Mouse (Mus musculus) liver, embryonic 14.5 days (tissue): ENCODE data around the gene Azin2. TPM values are rescaled to one million over a fixed set of nuclear protein-coding genes. Genes with fewer than 3 reads are reported as not detected.

Experiments used
- ATAC-seq: fragments of 200-750 bp; cut with Nextera tagmentation; 2 replicates; pipeline ENCODE4 v1.8.0; 2017; ENCODE audit warnings: moderate number of reproducible peaks, mild to moderate bottlenecking, moderate library complexity; ENCODE audit not compliant: insufficient read depth
- DNase-seq, 3 experiments: peaks; one replicate each; pipeline ENCODE4 v3.0.0-alpha.2; 2012 to 2013; ENCODE audit warnings: low read depth in 3 of 3, low spot score in 3 of 3
- H3K27ac ChIP-seq: fragments of 300-500 bp; sonication (generic); 2 replicates; pipeline ENCODE4 v1.5.1; 2014; ENCODE audit warnings: moderate library complexity, mild to moderate bottlenecking, control low read depth, inconsistent platforms
- H3K27me3 ChIP-seq: fragments of 300-500 bp; sonication (generic); 2 replicates; pipeline ENCODE4 v1.6.1; 2014; ENCODE audit warnings: mild to moderate bottlenecking, low read length, moderate library complexity; ENCODE audit not compliant: control insufficient read depth, insufficient read depth
- H3K36me3 ChIP-seq: fragments of 300-500 bp; sonication (generic); replicated peaks from 2 replicates; pipeline ENCODE4 v1.6.1; 2014; ENCODE audit warnings: low read depth; ENCODE audit not compliant: control insufficient read depth, insufficient read depth
- H3K4me1 ChIP-seq, 2 experiments: fragments of 200-500 bp in 1 of 2; fragments of 300-500 bp in 1 of 2; sonication (generic) in 1 of 2; replicated peaks; 2 replicates each; pipeline ENCODE4 v1.6.1; 2012 to 2014; ENCODE audit warnings: antibody characterized with exemption in 1 of 2, inconsistent platforms in 1 of 2, low read length in 1 of 2; ENCODE audit not compliant: control insufficient read depth in 2 of 2, insufficient read depth in 2 of 2
- H3K4me2 ChIP-seq: fragments of 300-500 bp; sonication (generic); 2 replicates; pipeline ENCODE4 v1.6.1; 2014; ENCODE audit warnings: low read depth, mild to moderate bottlenecking, control low read depth, moderate library complexity
- H3K4me3 ChIP-seq, 2 experiments: fragments of 200-500 bp in 1 of 2; fragments of 300-500 bp in 1 of 2; sonication (generic) in 1 of 2; 2 replicates each; pipeline ENCODE4 v1.5.1; 2012 to 2014; ENCODE audit warnings: low read depth in 2 of 2, low read length in 2 of 2, mild to moderate bottlenecking in 2 of 2, control low read depth in 1 of 2, inconsistent platforms in 1 of 2, moderate library complexity in 1 of 2; ENCODE audit not compliant: insufficient read depth in 1 of 2
- H3K9ac ChIP-seq: fragments of 300-500 bp; sonication (generic); replicated peaks from 2 replicates; pipeline ENCODE4 v1.6.1; 2014; ENCODE audit warnings: mild to moderate bottlenecking, control low read depth, moderate library complexity
- H3K9me3 ChIP-seq: fragments of 300-500 bp; sonication (generic); 2 replicates; pipeline ENCODE4 v1.6.1; 2016; ENCODE audit warnings: low read length, mixed read lengths; ENCODE audit not compliant: control insufficient read depth
- CTCF ChIP-seq: IDR thresholded peaks from 2 replicates; pipeline ENCODE4 v1.5.1; 2016; ENCODE audit warnings: antibody characterized with exemption, low read depth, control low read depth
- EP300 ChIP-seq: IDR thresholded peaks from 2 replicates; pipeline ENCODE4 v1.6.1; 2016; ENCODE audit warnings: antibody characterized with exemption, low read depth
- WGBS: fragments of 180-500 bp; shearing (Covaris S2); extraction: QIAGEN DNeasy Blood & Tissue Kit; methylation state at CpG from one replicate; pipeline ENCODE4 v1.1.7; 2014; ENCODE audit not compliant: insufficient replicate concordance; 5-methylcytosine and 5-hydroxymethylcytosine counted together
- polyA plus RNA-seq, 2 experiments: library from polyadenylated mRNA; depleted of rRNA in 1 of 2; stranded (reverse) in 1 of 2; unstranded in 1 of 2; fragments of >200 nt; fragmentation: Nextera tagmentation in 1 of 2; extraction: Ambion mirVana in 1 of 2; gene quantifications; 2 replicates each; pipeline versions ENCODE4 v1.2.1 to v1.2.3; 2012 to 2014

Gene Azin2
- polyA plus RNA-seq, 2 experiments: 0.27 to 0.47 TPM

GRCm38 (mm10) chr4:128993675-128994074 lies 31.4 kb upstream of the Azin2 start:
- H3K9me3 ChIP-seq: no peaks in the 10 kb centered on the region
- H3K4me1 ChIP-seq: peaks cover 27 to 28% of the 10 kb centered on the region in 2 experiments
- ATAC-seq (no peak; the same call in 1 of the 2 replicates), DNase-seq (no peak)
- peak overlapping the region; percentile 92 for H3K4me2 ChIP-seq
- no peak for TF ChIP-seq CTCF
- H3K9ac ChIP-seq: peak overlapping the region; percentile 89
- no peaks in the 10 kb centered on the region; the same call in 1 of the 2 replicates for H3K27me3 ChIP-seq
- no peaks in the 10 kb centered on the region for H3K36me3 ChIP-seq
- peak overlapping the region; percentile 39; the same call in 1 of the 2 replicates for H3K27ac ChIP-seq
- 2% methylated on average over 12 of the region's 12 CpGs for WGBS
- peak overlapping the region; percentile 67 to 93 for H3K4me3 ChIP-seq

GRCm38 (mm10) chr4:128993025-128993662 lies 30.9 kb upstream of the Azin2 start:
- Histone ChIP-seq H3K9ac (peak overlapping the region; percentile 89), H3K27me3 (no peaks in the 10 kb centered on the region; the same call in 1 of the 2 replicates), H3K36me3 (no peaks in the 10 kb centered on the region), H3K4me3 (peak overlapping the region; percentile 67 to 93), H3K4me2 (peak overlapping the region; percentile 92), H3K27ac (peak overlapping the region; percentile 39; the same call in 1 of the 2 replicates), H3K9me3 (no peaks in the 10 kb centered on the region), H3K4me1 (peaks cover 27 to 28% of the 10 kb centered on the region in 2 experiments)
- WGBS: under 1% methylated on average over 49 of the region's 49 CpGs
- TF ChIP-seq CTCF (no peak), EP300 (no peak)
- DNase-seq: peak; percentile 93 to 94 (median 94)
- ATAC-seq: peak; percentile 99

GRCm38 (mm10) chr4:128992176-128992575 lies 29.9 kb upstream of the Azin2 start:
- no peak for ATAC-seq
- Histone ChIP-seq H3K4me1 (peaks cover 25 to 28% of the 10 kb centered on the region in 2 experiments), H3K9me3 (no peaks in the 10 kb centered on the region), H3K4me3 (no peak overlapping the region), H3K27ac (no peak overlapping the region), H3K4me2 (no peak overlapping the region), H3K9ac (no peak overlapping the region), H3K36me3 (no peaks in the 10 kb centered on the region), H3K27me3 (no peaks in the 10 kb centered on the region; the same call in 1 of the 2 replicates)
- no peak for TF ChIP-seq EP300
- TF ChIP-seq CTCF: no peak
- 71% methylated on average over 3 of the region's 3 CpGs for WGBS
- DNase-seq: no peak

DNA sequence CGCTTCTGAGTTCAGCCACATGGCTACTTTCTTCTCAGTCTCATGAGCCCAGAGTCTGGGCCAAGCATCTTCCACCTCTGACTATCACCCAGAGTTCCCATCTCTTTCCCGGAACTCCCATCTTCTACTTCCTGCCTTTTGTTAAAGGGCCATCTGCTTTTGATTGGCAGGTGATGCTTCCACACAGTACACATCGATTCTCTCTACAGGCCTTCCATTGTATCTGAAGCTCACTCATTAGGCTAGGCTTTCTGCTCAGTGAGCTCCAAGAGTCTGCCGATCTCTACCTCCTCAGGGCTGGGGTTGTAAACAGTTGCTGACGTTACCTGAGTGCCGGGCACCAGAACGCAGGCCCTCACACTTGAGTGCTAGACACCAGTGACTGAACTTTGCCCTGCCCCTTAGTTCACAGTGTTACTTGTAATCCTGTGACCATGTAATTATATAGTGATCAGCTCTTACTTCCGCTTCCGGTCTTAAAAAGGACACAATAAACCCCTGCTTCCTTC lies 29.3 kb upstream of the Azin2 start, which contains the start of gene Ak2:
Gene Ak2, plus strand, starts transcription at position 459 of the 509 bp plus-strand sequence.
- H3K27me3 ChIP-seq: no peaks in the 10 kb centered on the region; the same call in 1 of the 2 replicates
- TF ChIP-seq EP300 (no peak), CTCF (no peak)
- WGBS: 88% methylated on average over 9 of the region's 9 CpGs
- H3K36me3 ChIP-seq: no peaks in the 10 kb centered on the region
- no peak for DNase-seq
- H3K4me3 ChIP-seq: peak within 1 kb of the TSS in 1 of 2 experiments; percentile 93; a peak in 1 of 4 replicates
- no peak within 1 kb of the TSS; the same call in 1 of the 2 replicates for H3K27ac ChIP-seq
- no peak for ATAC-seq
- H3K9ac ChIP-seq: 0 out of 2 replicates have a peak within 1 kb of the TSS, but pooled peaks have one; percentile 31
- peak within 1 kb of the TSS; percentile 92 for H3K4me2 ChIP-seq
- H3K4me1 ChIP-seq: peaks cover 22 to 24% of the 10 kb centered on the region in 2 experiments
- H3K9me3 ChIP-seq: no peaks in the 10 kb centered on the region

DNA sequence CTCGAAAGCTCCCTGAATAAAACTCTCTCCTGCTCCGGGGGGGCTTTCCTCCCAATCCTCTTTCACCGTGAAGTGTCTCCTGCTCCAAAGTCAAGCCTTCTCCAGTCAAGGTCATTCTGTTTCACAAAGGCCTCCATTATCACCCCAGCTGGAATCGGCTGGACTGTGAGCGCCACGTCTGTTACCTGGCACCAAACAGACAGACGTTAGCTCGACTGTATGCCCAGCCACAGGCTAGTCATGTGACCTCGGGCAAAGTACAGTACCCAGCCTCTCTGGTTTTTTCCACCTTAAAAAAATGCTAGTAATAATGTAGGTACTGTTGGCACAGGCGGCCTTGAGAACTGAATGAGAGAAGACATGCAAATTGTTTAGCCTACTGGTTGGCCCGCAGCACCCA lies 27.4 kb upstream of the Azin2 start:
- H3K4me1 ChIP-seq: peaks cover 12 to 16% of the 10 kb centered on the region in 2 experiments
- ATAC-seq: no peak
- no peak overlapping the region for H3K27ac ChIP-seq
- WGBS: 60% methylated on average over 11 of the region's 11 CpGs
- no peak overlapping the region for H3K4me3 ChIP-seq
- no peak for DNase-seq
- no peaks in the 10 kb centered on the region for H3K36me3 ChIP-seq
- H3K27me3 ChIP-seq: no peaks in the 10 kb centered on the region; the same call in 1 of the 2 replicates
- H3K9me3 ChIP-seq: no peaks in the 10 kb centered on the region
- TF ChIP-seq EP300 (no peak), CTCF (no peak)
- no peak overlapping the region for H3K4me2 ChIP-seq
- H3K9ac ChIP-seq: no peak overlapping the region
